Mouse (Mus musculus): ENCODE data around the gene Katnb1. TPM values are rescaled to one million over a fixed set of nuclear protein-coding genes. Genes with fewer than 3 reads are reported as not detected.

Katnb1 gene
- polyA plus RNA-seq, 1 experiment from 2014 or later: 11.6 TPM

DNA sequence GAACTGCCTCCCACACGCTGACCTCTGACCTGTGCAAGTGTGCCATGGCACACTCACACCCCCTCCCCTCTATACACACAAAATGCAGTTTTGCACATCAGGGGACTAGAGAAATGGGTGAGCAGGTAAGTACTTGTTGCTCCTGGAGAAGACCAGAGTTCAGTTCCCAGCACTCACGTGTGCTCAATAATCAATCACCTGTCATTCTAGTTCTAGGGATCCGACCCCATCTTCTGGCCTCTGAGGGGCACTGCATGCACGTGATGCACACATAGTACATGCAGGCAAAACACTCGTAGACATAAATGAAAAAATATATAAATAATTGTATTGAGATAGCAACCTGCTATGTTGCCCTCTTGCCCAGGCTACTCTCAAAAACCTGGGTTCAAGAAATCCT, 65.9 kb downstream of the Katnb1 start:
- no peak for TF ChIP-seq CTCF (IDR thresholded peaks at IDR 0.05; ENCODE audit: low read depth)
- H3K4me3 ChIP-seq (ENCODE audit: low read depth, low read length): no peak overlapping the region
- 89% methylated on average over 5 of the region's 5 CpGs for WGBS
- H3K9me3 ChIP-seq (ENCODE audit: control insufficient read depth, low read length): no peaks in the 10 kb centered on the region
- no peak overlapping the region for H3K9ac ChIP-seq (ENCODE audit: low read length)
- no peaks in the 10 kb centered on the region for H3K36me3 ChIP-seq (ENCODE audit: control insufficient read depth, insufficient read depth, low read length)
- no peak overlapping the region for H3K27ac ChIP-seq (replicated peaks)
- peaks cover 8% of the 10 kb centered on the region for H3K4me1 ChIP-seq (replicated peaks; ENCODE audit: control insufficient read depth, insufficient read depth)
- DNase-seq (ENCODE audit: low spot score): no peak
- no peaks in the 10 kb centered on the region; the same call in 1 of the 2 replicates for H3K27me3 ChIP-seq (ENCODE audit: control insufficient read depth, insufficient read depth, low read length)
- no peak for ATAC-seq (ENCODE audit: low FRiP score, low TSS enrichment)
- H3K4me2 ChIP-seq (replicated peaks; ENCODE audit: low read depth): no peak overlapping the region

DNA sequence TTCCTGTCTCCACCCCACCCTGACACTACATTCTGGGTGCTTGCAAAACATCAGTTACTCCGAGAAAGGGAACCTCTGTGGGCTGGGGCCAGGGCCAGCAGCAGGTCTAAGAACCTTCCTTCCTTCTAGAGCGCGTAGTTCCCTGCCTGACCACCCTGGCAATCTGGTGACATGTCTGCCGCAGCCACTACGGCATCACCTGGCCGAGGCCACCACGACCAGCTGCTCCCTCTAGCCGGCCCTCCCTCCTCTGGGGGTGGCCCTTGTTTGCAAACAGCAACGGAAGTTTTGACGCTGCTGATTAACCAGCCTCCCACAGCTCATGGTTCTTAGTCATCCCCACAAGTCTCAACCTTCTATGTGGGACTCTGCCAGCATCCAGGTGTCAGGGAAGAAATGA, 68.4 kb downstream of the Katnb1 start:
- 39% methylated on average over 10 of the region's 10 CpGs for WGBS
- Histone ChIP-seq H3K36me3 (ENCODE audit: control insufficient read depth, insufficient read depth, low read length) (no peaks in the 10 kb centered on the region), H3K9ac (ENCODE audit: low read length) (no peak overlapping the region), H3K4me3 (ENCODE audit: low read depth, low read length) (no peak overlapping the region), H3K4me1 (replicated peaks; ENCODE audit: control insufficient read depth, insufficient read depth) (no peaks in the 10 kb centered on the region; the same call in 1 of the 2 replicates), H3K4me2 (replicated peaks; ENCODE audit: low read depth) (no peak overlapping the region), H3K27ac (replicated peaks) (no peak overlapping the region), H3K27me3 (ENCODE audit: control insufficient read depth, insufficient read depth, low read length) (no peaks in the 10 kb centered on the region), H3K9me3 (ENCODE audit: control insufficient read depth, low read length) (no peaks in the 10 kb centered on the region)
- ATAC-seq (ENCODE audit: low FRiP score, low TSS enrichment): peak; percentile 34; the same call in 1 of the 2 replicates
- TF ChIP-seq CTCF (IDR thresholded peaks at IDR 0.05; ENCODE audit: low read depth): no peak
- TF ChIP-seq EP300 (optimal IDR thresholded peaks at IDR 0.05): no peak
- DNase-seq (ENCODE audit: low spot score): no peak

DNA sequence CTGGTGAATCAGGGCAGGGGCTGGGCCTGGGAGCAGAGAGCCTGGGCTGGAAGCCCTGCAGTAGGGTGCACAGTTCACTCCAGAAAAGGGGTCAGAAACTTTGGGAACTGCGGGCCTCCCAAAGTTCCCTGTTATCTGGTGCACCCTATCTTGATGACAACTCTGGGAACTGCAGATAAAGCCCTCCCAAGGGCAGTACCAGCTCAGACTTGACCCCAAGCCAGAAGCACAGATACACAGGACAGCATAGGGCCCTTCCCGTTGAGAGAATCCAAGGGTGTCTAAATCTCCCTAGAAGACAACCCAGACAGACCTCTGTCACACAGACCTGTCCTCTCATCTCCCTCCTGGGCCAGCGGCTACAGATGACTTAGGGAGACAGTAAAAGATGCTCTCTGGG, 69.6 kb downstream of the Katnb1 start:
- no peak for DNase-seq (ENCODE audit: low spot score)
- Histone ChIP-seq H3K4me2 (replicated peaks; ENCODE audit: low read depth) (no peak overlapping the region), H3K9ac (ENCODE audit: low read length) (no peak overlapping the region; the same call in 1 of the 2 replicates), H3K9me3 (ENCODE audit: control insufficient read depth, low read length) (no peaks in the 10 kb centered on the region), H3K36me3 (ENCODE audit: control insufficient read depth, insufficient read depth, low read length) (no peaks in the 10 kb centered on the region), H3K4me1 (replicated peaks; ENCODE audit: control insufficient read depth, insufficient read depth) (no peaks in the 10 kb centered on the region; the same call in 1 of the 2 replicates), H3K4me3 (ENCODE audit: low read depth, low read length) (no peak overlapping the region), H3K27me3 (ENCODE audit: control insufficient read depth, insufficient read depth, low read length) (no peaks in the 10 kb centered on the region), H3K27ac (replicated peaks) (no peak overlapping the region)
- WGBS: 83% methylated on average over 3 of the region's 3 CpGs
- no peak for ATAC-seq (ENCODE audit: low FRiP score, low TSS enrichment)
- TF ChIP-seq CTCF (IDR thresholded peaks at IDR 0.05; ENCODE audit: low read depth): no peak
- no peak for TF ChIP-seq EP300 (optimal IDR thresholded peaks at IDR 0.05)

Other genes starting within 250 kb of the Katnb1 start
- gene Coq9, start 242.9 kb upstream of the Katnb1 start, polyA plus RNA-seq (2015; fragmentation: Nextera tagmentation; extraction: Ambion mirVana): 62.3 and 66.7 TPM in 2 replicates
- gene Ciapin1, start 242.8 kb upstream of the Katnb1 start, polyA plus RNA-seq (2015; fragmentation: Nextera tagmentation; extraction: Ambion mirVana): 58.8 and 61.7 TPM in 2 replicates
- 70.4 and 72.7 TPM in 2 replicates for gene Polr2c, start 223.7 kb upstream of the Katnb1 start, polyA plus RNA-seq (2015; fragmentation: Nextera tagmentation; extraction: Ambion mirVana)
- 19.3 and 20.5 TPM in 2 replicates for gene Dok4, start 204.9 kb upstream of the Katnb1 start, polyA plus RNA-seq (2015; fragmentation: Nextera tagmentation; extraction: Ambion mirVana)
- 12.0 and 12.7 TPM in 2 replicates for gene Ccdc102a, start 163.1 kb upstream of the Katnb1 start, polyA plus RNA-seq (2015; fragmentation: Nextera tagmentation; extraction: Ambion mirVana)
- gene Adgrg5, start 157.5 kb upstream of the Katnb1 start, polyA plus RNA-seq (2015; fragmentation: Nextera tagmentation; extraction: Ambion mirVana): 0.15 and 0.27 TPM in 2 replicates
- 42.4 and 50.9 TPM in 2 replicates for gene Adgrg1, start 106.4 kb upstream of the Katnb1 start, polyA plus RNA-seq (2015; fragmentation: Nextera tagmentation; extraction: Ambion mirVana)
- gene Adgrg3, start 63.5 kb upstream of the Katnb1 start, polyA plus RNA-seq (2015; fragmentation: Nextera tagmentation; extraction: Ambion mirVana): 0.61 and 0.92 TPM in 2 replicates
- gene Drc7, start 26.1 kb upstream of the Katnb1 start, polyA plus RNA-seq (2015; fragmentation: Nextera tagmentation; extraction: Ambion mirVana): 0.04 TPM in 1 of 2 replicates, not detected in the other
- gene Kifc3, start 121.6 kb downstream of the Katnb1 start, polyA plus RNA-seq (2015; fragmentation: Nextera tagmentation; extraction: Ambion mirVana): 14.1 and 14.2 TPM in 2 replicates
- 0.69 and 1.1 TPM in 2 replicates for gene Cngb1, start 225.4 kb downstream of the Katnb1 start, polyA plus RNA-seq (2015; fragmentation: Nextera tagmentation; extraction: Ambion mirVana)
- 0.19 TPM in 1 of 2 replicates, not detected in the other for gene Tepp, start 229.4 kb downstream of the Katnb1 start, polyA plus RNA-seq (2015; fragmentation: Nextera tagmentation; extraction: Ambion mirVana)